Mouse (Mus musculus) A20 (cell line): Measurements from ENCODE around the gene Ugt1a9.
"Not testable (repeated sequence)": the region's sequence is repeated elsewhere in the genome, so short reads cannot be mapped to it uniquely, and the experiment has no call there.

ENCODE experiments used
- DNase-seq: peaks from one replicate; pipeline ENCODE4 v3.0.0-alpha.2; 2011; ENCODE audit warnings: low read depth, low spot score

Ugt1a9 gene

DNA sequence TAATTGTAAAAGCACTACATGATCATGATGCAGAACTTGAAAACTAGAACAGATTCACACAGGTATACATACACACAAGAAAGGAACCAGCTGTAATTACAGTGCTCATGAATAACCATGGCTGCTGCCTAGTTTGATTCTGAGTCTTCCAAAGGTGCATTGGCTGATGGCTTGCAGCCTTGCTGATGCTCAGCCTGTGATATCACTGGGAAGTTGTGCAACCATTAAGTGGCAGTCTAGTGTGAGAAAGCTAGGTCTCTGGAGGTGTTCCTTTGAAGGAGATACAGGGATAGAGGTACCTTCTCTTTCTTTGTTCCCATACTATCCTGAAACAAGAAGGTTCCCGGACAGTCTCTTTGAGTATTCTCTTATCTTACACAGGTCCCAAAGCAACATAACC is 148.5 kb downstream of the Ugt1a9 start:
- DNase-seq = no peak

DNA sequence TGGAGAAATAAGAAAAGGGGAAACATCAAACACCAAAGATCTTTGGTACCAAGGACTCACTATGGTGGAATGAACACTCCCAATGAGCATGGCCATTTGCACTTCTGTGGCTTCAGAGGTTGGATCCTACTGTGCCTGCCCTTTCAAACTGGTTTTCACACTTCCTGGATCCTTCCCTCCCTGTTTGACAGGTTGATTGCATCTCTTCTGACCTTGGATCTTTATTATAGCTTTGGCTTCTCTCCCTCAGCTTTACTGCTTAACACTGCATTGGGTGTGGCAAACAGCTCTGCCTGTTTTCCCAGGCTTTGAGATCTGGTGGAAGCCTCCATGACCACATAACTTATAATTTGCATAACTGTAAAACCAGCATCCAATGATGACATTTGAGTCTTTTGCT is 149.7 kb downstream of the Ugt1a9 start:
- DNase-seq = no peak

DNA sequence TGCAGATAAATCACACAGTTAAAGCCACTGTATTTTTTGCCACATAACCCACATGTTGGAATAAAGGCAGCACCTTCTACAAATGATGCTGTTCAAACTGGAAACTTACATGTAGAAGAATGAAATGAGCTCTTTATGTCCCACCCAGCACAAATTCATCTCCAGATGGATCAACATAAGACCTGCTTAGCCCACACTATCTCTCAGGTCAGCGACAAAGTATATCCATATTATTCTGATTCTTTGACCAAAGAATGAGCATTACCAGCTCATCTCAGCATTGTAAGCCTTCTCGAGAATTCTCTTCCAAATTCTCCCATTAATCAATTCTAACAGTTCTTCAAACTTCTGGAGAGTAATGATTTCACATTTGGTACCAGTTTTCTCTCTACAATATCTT is 151.6 kb downstream of the Ugt1a9 start:
- peak; percentile 17 for DNase-seq

DNA sequence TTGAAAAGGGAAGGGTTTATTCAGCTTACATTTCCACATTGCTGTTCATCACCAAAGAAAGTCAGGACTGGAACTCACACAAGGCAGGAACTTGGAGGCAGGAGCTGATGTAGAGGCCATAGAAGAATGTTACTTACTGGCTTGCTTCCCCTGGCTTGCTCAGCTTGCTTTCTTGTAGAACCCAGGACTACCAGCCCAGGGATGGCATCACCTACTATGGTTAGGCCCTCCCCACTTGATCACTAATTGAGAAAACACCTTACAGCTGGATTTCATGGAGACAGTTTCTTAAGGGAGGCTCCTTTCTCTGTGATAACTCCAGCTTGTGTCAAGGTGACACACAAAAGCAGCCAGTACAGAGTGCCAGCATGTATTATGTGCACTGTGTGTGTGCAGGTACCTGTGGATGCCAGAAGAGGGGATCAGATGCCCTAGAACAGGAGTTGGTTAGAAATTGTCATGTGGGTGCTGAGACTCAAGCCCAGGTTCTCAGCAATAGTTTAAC is 152.5 kb downstream of the Ugt1a9 start:
- peak; percentile 28 for DNase-seq

DNA sequence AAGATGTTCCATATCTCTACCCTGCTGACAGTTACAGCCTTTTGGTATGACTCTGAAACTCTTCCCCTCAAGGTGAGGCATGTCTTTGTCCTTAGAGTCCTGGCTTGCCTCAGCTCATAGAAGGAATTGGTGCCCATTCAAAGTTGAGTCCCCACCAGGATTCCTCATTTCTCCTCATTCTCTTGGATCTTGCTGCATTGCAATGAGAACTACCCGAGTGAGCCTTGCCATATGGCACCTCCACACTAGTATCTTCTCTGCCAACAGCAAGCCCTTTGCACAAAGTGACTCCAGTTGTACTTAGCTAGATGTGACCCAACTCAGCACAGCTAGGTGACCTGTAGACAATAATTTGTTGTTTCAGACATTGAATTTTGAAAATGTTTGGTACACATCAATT is 153.0 kb downstream of the Ugt1a9 start:
- DNase-seq = no peak

DNA sequence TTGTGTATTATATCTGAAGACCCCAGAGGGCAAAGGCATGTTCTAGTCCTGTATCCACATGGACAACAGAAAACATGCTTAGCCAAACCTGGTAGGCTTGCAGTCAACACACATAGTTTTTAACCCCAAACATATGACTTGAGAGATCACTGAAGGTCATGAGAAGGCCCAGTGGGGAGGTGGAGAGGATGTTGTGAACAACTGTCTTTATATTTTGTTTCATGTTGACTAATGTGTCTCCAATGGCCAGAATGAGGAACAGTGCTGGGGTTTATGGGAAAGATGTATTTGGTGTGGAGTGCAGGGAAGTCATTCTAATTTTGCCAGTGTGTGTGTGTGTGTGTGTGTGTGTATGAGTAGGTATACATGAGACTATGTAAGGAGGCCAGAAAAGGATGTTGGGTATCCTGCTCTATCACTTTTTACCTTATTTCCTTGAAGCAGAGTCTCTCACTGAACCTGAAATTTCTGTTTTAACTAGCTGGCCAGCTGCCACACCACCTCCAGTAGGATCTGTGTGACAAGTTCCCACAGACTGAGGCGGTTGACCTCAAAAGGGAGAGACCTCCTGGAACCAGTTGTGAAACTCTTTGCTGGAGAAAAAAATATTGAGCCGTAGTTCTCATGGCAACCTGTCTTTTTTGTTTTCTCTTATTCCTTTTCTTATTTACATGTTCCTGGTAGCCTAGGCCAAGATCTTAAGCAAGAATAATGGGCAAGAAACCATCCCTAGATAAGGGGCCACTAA is 153.6 kb downstream of the Ugt1a9 start:
- no peak for DNase-seq

DNA sequence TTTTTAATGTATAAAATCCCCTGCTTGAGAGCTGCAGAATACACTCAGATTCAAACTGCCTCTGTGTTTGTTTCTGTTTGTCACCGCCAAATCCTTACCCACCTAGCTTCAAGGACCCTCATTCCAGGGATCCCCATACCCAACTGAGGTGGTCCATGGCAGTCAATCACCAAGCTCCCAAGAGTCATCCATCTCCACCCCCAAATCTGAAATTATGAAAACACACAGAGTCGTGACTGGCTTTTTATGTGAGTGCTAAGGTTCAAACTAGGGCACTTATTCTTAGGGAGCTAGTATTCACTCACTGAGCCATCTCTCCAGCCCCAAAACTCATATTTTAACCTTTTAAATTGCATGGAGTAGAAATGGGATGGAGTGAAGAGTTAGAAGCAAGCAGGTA is 154.7 kb downstream of the Ugt1a9 start:
- not testable (repeated sequence) for DNase-seq

DNA sequence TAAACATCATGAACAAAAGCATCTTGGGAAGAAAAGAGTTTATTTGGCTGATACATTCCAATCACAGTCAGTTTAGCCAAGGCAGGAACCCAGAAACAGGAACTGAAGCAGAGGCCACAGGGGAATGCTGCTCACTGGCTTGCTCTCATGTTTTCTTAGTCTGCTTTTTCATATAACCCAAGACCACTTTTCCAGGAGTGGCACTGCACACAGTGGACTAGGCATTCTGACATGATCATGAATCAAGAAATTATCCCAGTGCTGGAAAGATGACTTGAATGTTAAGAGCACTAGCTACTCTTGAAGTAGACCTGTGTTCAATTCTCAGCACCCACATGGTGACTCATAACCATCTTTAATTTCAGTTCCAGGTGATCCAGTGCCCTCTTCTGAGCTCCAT is 155.1 kb downstream of the Ugt1a9 start:
- no peak for DNase-seq

DNA sequence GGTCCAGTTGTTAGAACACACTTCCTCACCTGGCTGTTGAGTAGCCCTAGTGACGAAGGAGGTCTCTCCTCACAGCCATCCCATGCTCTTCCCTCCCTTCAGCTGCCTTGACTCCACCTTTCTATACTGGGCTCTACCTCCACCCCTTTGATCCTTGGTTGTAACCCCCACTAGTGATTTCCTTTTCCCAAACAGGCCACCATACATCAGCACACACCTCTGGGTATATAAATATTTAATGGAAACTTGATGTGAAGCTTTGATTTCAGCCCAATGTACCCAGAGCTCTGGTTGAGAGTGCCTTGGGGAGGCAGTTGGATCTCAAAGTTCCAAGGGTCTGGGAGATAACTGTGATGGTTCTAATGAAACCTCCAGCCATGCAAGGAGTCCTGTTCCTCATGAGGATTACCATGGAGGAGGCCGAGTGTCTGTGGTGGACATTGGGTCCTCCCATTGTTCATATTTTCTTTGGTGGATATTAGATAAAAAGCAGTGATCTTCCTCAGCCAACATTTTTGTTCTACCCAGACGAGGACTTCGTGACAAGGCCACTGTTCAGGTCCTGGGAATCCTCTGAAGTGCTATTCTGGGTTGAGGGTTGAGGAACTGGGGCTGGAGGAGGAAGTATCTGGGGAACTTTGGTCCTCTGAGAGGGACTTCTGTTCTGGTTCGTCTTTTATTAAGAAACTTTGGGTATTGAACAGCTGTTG is 156.2 kb downstream of the Ugt1a9 start, which contains the start of gene Mroh2a:
Gene Mroh2a, plus strand, starts transcription at position 317 of the 710 bp plus-strand sequence.
- DNase-seq = no peak

DNA sequence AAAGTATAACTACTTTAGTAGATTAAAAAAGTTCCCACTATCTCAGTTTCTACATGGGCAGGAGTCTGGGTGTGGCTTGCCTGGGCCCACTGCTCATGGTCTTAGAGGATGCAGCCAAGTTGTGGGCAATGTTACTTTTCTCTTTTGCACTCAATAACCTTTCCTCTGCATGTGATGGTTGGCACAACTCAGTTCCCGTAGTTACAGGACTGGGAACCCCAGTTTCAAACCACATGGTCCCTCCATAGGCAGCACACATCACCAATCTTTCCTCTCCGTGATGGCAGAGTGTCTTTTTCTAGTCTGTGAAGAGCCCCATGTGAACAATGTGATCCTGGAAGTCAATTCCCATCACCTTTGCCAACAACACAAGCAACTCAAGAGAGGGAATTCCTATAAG is 156.9 kb downstream of the Ugt1a9 start:
- DNase-seq = no peak

DNA sequence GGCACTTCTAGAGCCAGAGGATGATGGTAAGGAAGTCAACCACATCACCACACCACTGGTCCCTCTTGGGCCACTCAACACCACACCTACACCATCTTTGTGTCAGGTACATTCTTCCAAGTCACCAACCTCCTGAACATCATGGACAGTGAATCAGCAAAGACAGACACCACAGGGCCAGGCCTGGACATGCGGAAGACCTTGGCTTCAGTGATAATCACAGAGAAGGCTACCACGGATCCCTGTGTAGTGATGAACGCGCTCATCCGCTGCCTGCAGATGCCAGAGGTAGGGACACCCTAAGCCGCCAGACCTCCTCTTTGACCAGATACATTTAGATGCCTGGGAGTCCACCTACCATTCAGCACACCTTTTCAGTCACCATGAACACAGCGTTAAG is 157.5 kb downstream of the Ugt1a9 start:
- no peak for DNase-seq

DNA sequence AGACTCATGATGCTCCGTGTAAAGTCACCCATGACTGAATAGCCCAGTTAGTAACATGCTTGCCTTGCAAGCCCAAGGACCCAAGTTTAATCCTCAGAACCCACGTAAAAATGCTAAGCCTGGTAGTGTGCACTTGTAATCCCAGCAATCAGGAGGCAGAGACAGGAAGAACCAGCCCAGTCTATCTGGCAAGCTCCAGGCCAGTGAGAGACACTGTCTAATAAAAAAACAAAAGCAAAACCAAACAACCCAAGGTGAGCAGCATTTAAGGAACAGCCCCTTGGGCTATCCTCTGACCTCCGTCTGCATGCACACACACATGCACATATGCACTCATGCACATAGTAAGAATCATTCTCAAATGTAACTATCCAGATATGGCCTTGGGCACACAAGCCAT is 159.0 kb downstream of the Ugt1a9 start:
- no peak for DNase-seq

DNA sequence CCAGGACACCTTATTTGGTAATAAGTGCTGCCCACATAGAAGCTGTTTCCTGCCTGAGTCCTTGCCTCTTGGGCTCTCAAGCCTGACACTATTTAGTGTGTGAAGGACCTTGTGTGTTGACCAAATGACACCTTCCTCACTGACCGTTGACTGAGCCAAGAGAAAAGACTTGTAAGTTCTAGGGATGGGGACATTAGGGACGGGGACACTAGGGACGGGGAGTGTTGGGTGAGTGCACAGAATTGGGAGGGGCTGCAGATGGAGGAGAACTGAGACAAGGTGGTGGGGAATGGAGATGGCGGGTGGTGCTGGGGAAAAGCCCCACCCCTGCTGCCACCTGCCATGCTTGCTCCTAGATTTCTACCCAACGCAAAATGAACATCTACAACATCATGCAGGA is 159.4 kb downstream of the Ugt1a9 start:
- no peak for DNase-seq

DNA sequence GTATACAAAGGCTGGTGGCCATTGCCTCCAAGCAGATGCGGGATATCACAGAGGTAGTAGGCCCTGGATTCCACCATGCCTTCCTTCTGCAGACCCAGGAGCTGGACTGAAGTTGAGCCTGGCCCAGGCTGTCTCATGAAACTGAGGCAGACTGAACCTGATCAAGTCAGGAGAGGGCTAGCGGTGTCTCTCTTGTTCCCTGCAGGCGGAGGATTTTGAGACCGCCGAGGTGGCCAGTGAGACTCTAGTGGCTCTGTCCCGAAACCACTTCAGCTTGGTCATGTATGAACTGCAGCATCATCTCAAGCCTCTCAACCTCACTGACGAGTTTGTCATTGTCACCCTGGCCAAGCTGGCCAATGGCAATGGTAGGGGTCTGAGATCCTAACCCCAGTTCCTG is 159.8 kb downstream of the Ugt1a9 start:
- DNase-seq = no peak

DNA sequence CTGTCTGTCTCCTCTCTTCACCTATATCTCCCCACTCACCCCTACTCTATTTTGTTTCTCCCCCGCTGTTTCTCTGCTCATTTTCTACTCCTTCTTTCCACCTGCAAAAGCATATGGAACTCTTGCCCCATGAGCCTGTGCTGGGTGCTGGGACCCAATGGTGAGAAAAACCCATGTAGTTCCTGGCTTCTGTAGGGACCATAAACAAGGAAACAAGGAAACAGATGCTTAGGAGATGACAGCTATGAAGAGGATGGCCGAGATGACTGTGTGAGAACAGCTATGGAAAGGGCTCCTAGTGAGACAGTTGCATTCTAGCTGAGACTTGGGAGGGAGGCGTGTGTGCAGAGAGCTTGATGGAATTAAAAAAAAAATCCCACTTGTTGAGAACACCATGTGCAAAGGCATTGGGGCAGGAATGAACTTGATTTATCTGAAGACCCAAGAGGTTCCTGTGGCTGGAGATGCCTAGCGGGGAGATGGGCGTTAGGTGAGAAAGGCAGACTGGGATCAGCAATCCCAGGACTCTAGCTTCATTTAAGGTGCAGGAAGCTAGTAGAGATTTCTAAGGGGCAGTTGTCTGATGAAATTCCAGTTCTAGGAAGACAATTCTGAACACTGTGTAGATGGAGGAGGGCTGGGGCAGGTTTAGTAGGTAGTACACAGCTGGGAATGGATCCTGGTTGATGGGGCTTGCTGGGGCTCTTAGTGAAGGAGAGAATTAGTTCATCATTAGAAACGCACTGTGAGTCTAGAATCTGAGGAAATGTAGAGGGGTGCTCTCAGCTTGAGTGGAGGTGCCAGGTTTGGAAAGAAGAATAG is 160.6 kb downstream of the Ugt1a9 start:
- DNase-seq = no peak

DNA sequence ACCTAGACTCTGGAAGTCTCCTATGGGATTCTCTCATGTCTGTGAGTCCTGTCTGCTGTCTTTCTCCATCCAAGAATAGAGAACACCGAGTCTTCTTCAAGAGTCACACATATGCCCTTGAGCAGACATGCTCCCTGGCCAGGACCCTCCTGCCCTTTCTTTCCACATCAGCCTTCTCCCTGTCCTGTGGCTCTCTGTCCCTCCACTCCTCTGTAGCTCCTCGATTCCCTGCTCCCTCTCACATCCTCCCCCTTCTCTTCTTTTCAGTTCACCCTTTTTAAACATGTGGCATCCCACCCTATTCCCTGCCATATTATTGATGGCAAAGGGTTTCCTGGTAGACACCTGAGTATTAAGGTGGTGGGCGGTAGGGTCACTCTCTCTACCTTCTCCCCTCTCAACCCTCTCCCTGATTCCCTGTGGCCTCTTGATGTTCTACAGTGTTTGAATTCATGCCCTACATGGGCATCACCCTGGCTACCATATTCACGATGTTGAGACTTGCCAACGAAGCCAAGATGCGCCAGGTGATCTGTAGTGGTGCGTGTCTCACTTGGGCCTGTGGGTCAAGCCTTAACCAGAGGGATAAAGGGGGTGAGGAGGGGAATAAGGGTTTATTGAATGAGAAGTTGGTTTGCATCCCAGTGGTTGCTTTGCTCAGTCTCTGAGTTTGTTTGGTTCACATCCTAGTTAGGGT is 161.4 kb downstream of the Ugt1a9 start:
- DNase-seq = no peak

DNA sequence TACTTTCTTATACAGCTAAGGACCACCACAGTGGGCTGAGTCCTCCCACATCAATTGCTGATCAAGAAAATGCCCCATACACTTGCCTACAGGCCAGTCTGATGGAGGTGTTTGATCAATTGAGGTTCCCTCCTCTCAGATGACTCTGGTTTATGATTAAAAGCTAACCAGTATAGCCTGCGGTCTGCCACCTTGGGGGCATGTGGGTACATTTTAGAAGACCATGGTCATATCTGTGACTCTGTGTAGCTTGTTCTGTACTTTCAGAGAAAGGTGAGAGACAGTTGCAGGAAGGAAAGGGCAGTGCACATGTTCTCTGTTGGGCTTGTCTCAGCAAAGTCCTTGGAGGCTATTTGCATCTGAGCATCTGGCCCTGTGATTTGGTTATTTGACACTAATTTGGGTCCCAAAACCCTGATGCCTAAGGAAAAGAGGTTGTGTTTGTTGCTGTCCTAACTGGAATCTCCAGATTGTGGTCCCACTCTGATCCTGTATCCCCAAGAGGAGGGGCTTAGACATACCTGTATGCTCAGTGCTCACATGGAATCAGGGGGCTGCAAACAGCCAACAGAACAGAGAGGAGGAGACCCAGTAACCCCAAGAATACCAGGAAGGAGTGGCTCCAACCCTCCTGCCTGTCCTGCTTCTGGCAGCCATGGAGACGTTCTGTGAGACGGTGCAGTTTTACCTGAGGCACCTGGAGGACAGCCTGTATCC is 162.2 kb downstream of the Ugt1a9 start:
- DNase-seq = no peak

DNA sequence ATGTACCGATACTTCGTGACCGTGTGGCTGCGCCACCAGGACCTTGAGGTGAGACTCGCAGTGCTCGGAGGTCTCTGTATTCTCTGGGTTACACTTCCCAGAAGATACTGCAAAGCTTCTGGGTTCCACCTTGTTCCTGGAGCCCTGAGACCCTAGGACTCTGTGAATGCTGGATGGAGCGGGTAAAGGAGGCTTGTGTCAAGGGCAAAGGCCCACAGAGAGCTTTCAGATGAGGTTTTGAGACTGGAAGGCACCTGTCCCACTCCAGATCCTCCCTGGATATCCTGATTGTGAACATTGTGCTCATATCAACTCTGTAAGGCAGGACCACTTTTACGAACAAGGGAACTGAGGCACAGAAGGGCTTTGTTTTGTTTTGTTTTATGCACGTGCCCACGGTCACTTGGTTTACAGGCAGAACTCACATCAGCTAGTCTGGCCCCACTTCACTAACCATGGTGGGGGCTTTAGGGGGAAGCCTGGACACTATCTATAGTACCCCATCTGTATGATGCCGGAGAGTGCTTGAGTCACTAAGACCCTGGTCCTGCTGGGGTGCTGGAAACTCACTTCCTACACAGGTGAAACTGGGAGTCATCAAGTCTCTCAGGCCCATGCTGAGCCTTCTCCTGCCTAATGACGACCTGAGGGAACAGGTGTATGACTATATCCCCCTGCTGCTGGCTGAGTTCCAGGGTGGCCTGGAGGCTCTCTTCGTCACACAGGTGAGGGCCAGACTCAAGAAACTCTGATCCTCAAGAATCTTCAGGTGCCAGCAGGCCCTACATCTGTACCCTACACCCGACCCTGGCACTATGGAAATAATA is 163.0 kb downstream of the Ugt1a9 start:
- no peak for DNase-seq

DNA sequence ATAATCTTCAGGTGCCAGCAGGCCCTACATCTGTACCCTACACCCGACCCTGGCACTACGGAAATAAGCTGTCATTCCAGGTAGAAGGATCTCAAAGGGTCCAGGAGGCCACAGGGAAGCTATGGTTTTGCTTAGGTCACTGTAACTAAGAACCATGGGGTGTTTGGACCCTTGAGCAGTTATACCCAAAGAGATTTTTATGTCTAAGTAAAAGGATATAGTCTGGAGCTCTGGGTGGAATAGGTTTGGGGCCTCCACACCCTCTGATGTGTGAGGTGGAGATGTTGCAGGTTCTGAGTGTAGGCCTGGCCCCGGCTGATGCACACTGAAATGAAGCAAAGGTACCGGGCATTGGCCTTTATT is 163.6 kb downstream of the Ugt1a9 start:
- no peak for DNase-seq

DNA sequence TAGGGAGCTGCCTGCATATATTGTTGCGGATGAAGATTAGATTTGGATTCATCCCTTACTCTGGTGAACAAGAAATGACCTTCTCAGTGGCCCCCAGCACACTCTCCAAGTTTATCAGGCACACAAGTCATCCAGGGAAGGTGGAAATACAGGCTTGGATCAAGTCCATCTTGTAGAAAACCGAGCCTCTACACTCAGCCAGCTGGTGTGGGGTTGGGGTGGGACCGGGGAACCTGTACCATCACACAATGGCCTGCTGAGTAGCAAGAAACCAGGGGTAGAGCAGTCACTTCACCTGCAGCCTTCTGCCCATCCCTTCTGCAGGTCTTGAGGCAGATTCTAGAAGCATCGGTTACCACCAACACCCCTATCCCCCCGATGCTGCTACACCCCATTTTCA is 164.0 kb downstream of the Ugt1a9 start:
- no peak for DNase-seq
